Mouse (Mus musculus) gastrocnemius, adult 2 months (tissue): Measurements from ENCODE around the gene Nid2. TPM values are rescaled to one million over a fixed set of nuclear protein-coding genes. Genes with fewer than 3 reads are reported as not detected.

Source experiments
- DNase-seq: peaks from one replicate; pipeline ENCODE4 v3.0.0; 2022
- H3K27ac ChIP-seq: fragments of 200-600 bp; 2 replicates; pipeline ENCODE4 v1.8.1; 2022; ENCODE audit warnings: mild to moderate bottlenecking
- H3K4me3 ChIP-seq: fragments of 200-600 bp; 2 replicates; pipeline ENCODE4 v1.8.1; 2022; ENCODE audit warnings: mild to moderate bottlenecking, moderate library complexity
- CTCF ChIP-seq: fragments of 200-600 bp; IDR thresholded peaks from 2 replicates; pipeline ENCODE4 v1.8.1; 2022; ENCODE audit warnings: antibody characterized with exemption, mild to moderate bottlenecking, moderate library complexity
- intact Hi-C: fragments of 180-260 bp; cut with DNase I; formaldehyde crosslinking; loops from one replicate; pipeline ENCODE4 v1.15.1; 2025
- total RNA-seq, 2 experiments: library from RNA; stranded (reverse); gene quantifications; 2 replicates each; pipeline ENCODE4 v1.2.3; 2021

Nid2 gene
- total RNA-seq, 2 experiments from 2014 or later = 6.5 to 7.6 TPM

DNA sequence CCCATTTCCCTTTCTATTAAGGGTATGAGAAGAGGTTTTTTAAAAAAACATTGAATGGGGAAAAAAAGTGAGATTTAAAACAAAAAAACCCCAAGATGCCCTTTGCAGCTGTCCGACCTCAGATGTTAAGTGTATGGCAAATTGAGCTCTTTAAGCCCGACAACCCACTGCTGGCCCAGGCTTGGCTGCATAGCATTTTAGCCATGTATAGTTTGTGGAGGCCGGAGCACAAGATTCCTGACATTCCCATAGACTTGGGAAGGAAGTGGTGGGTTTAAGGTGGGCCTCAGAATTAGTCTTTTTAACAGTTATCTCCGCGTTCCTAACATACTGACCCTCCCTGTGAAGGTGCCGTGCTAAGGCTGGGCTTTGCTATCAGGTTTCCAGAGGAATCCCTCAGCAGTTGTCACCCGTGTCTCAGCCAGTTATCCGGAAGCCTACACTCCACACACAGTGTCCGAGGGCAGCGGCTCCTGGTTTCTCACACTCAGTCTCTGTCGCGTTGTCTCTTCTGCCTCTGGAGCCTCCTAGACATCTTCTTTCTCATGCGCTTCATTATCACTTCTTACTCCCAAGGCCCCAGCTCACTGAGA is 23.1 kb downstream of the Nid2 start:
- Histone ChIP-seq H3K4me3 (peak overlapping the region; percentile 19; the same call in 1 of the 2 replicates), H3K27ac (no peak overlapping the region)
- no peak for TF ChIP-seq CTCF
- intact Hi-C loops = no loop called here
- no peak for DNase-seq

DNA sequence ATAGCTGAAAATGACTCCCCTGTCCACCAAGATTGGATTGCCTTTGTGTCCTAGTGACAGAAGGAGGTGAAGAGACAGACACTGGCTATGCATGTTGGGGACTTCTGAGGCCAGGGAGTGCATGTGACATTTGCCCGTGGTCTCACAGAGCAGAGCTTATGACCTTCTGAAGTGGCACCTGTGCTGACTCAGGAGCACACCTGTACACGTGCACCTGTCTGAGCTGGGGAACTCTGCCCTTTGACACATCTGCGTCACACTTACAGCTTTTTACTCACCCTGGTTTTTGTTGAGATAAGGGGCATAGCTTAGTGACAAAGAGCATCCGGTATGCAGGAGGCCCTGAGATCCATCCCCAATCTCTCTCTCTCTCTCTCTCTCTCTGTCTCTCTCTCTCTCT is 24.4 kb downstream of the Nid2 start:
- DNase-seq = no peak
- Histone ChIP-seq H3K27ac (no peak overlapping the region), H3K4me3 (no peak overlapping the region)
- no peak for TF ChIP-seq CTCF
- intact Hi-C loops = no loop called here

DNA sequence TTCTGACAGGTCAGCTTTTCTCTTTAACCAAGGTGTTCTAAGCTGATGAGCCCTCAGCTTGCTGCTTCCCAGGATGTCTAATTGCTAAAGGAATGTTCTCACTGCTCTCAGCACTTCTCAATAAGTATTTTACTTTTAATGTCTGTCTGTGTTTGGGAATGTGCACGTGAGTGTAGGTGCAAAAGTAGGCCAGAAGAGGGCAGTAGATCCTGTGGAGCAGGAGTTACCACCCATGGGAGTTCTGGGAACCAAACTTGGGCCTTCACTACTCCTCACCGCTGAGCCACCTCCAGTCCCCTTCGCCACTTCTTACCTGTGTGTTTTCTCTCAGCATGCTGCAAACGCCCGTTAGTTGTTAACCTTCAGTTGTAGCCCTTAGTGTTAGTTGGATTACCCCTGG is 25.1 kb downstream of the Nid2 start:
- no peak overlapping the region for H3K27ac ChIP-seq
- intact Hi-C loops = loop anchor here (2.0 kb wide), 1 partner anchor 69 kb away; no protein-coding TSS in a partner anchor
- H3K4me3 ChIP-seq = no peak overlapping the region
- TF ChIP-seq CTCF = no peak; the same call in 1 of the 2 replicates
- DNase-seq = no peak

DNA sequence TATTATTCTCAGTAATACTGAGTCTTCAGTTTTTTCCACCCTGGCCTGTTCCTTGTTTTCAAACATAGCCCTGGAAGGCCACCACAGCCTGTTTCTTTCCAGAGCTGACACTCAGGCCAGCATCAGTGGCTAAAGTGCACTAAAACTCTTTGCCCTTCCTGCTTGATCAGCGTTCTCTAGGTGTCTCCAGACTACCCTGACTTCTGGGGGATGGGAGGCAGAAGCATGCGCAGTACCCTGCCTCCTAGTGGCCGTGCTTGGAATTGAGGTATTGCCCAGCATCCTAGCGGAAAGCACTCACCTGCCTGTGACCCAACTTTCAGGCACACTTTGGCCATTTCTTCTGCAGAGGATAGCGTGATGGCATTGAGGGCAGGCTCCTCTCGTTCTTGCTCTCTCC is 25.8 kb downstream of the Nid2 start:
- TF ChIP-seq CTCF = peak; percentile 71
- no peak overlapping the region for H3K4me3 ChIP-seq
- peak; percentile 54 for DNase-seq
- no peak overlapping the region for H3K27ac ChIP-seq
- intact Hi-C loops = loop anchor here (2.0 kb wide), 1 partner anchor 70 kb away; no protein-coding TSS in a partner anchor

DNA sequence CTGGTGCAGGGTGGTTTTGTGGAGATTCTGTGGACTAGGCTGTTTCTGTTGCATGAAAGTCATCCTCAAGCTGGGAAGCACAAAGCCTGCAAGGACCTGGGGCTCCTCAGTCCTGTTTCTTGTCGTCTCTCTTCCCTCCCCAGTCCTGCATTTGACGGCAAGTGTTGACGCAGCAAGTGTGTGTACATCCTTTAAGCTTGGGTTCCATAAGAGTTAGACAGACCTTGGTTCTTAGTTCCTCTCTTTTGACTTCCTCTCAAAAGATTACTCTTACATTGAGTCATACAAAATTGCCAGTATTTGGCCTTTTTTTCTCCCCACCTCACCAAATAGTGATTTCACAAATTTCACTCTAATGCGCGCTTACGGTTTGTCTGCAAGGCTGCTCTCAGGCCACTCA is 26.3 kb downstream of the Nid2 start:
- H3K4me3 ChIP-seq = no peak overlapping the region
- no peak for DNase-seq
- TF ChIP-seq CTCF = no peak
- no peak overlapping the region for H3K27ac ChIP-seq
- intact Hi-C loops = loop anchor here (2.0 kb wide), 1 partner anchor 71 kb away; no protein-coding TSS in a partner anchor

DNA sequence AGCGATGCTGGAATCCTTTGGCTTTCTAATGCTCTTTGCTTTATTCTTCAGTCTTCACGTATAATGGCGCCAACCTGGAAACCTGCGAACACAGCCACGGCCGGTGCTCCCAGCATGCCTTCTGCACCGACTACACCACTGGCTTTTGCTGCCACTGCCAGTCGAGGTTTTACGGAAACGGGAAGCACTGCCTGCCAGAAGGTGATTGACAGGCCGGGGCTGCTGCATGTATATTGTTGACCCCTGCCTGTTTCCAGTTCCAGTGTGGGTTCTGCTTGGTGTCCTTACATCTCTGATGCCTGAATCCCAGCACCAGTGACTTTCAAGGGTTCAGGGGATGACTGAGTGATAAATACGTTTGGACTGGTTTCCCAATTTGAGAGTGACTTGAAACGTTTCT is 26.9 kb downstream of the Nid2 start:
- Histone ChIP-seq H3K27ac (no peak overlapping the region), H3K4me3 (no peak overlapping the region)
- no peak for TF ChIP-seq CTCF
- DNase-seq = no peak
- intact Hi-C loops = loop anchor here (2.0 kb wide), 1 partner anchor 71 kb away; no protein-coding TSS in a partner anchor

DNA sequence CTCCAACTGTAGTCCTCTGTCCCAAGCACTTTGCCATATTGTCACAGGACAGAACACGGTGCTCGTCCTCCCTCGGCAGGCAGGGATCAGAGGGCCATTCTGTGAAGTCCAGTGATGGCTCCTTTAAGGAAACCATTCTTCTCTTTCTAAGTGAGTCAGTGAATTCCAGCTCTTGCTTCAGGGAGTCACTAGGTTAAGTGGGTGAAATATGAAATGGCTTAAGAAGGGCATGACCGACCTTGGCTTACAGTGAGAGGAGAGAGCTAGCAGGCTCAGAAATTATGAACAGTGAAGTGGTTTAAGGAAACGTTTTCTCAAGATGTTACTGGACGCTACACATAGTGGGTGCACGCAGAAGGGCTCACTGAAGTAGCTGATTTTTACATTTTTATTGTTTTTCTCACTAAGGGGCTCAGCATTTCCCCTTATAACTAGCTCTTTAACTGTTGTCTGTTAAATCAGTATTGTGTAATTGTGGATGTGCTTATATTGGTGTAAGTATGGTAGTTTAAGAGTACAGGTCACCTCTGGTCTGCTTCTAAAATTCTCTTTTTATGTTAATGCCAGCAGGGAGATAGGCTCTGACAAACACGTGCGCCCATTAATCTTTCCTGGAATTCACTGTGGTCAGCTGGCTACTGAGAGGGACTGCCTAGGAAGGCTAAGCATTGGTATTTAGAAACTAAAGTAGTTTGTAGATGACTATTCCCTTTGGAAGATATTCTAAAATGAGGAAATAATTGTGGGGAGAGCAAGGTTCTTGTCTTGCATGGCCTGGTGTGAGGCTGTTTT is 34.9 kb downstream of the Nid2 start:
- H3K27ac ChIP-seq = no peak overlapping the region
- no peak overlapping the region for H3K4me3 ChIP-seq
- DNase-seq = no peak
- TF ChIP-seq CTCF = no peak
- intact Hi-C loops = no loop called here

DNA sequence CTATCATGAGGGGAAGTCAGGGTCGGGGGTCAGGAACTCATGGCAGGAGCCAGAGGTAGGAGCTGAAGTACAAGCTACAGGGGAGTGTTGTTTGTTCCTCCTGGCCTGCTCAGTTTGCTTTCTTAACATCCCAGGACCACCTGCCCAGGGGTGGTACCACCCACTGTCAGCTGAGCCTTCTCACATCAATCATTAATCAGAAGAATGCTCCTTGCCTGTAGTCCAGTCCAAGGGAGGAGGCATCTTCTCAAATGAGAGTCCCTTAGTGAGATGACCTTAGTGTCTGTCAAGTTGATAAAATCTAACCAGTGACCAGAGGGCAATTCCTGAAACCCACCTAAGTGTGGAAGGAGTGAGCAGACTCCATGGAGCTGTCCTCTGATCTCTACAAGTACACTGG is 37.4 kb downstream of the Nid2 start:
- no peak for TF ChIP-seq CTCF
- no peak overlapping the region for H3K27ac ChIP-seq
- intact Hi-C loops = no loop called here

DNA sequence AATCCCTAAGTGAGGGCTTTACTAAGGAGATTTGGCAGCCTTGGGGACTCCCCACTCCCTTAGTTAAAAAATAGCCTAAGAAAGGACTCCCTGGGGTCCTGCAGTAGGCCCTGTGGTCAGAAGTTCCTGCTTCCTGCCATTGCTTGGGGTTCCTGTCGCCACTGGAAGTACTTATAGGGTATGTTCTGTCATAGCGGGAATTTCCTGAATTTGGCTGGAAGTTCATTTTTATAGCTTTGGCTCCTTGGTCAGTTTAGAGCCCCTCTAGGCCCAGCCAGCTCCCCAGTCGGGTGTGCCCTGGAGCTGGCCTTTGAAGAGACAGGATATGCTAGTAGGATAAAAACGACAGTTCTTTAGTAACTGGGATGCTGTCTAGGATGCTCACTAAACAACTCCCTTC is 43.8 kb downstream of the Nid2 start:
- DNase-seq = no peak
- intact Hi-C loops = no loop called here
- H3K4me3 ChIP-seq = no peak overlapping the region
- TF ChIP-seq CTCF = no peak
- no peak overlapping the region for H3K27ac ChIP-seq

More for the DNA sequence above, 37.4 kb downstream of the Nid2 start:
- H3K4me3 ChIP-seq = no peak overlapping the region
- no peak for DNase-seq

DNA sequence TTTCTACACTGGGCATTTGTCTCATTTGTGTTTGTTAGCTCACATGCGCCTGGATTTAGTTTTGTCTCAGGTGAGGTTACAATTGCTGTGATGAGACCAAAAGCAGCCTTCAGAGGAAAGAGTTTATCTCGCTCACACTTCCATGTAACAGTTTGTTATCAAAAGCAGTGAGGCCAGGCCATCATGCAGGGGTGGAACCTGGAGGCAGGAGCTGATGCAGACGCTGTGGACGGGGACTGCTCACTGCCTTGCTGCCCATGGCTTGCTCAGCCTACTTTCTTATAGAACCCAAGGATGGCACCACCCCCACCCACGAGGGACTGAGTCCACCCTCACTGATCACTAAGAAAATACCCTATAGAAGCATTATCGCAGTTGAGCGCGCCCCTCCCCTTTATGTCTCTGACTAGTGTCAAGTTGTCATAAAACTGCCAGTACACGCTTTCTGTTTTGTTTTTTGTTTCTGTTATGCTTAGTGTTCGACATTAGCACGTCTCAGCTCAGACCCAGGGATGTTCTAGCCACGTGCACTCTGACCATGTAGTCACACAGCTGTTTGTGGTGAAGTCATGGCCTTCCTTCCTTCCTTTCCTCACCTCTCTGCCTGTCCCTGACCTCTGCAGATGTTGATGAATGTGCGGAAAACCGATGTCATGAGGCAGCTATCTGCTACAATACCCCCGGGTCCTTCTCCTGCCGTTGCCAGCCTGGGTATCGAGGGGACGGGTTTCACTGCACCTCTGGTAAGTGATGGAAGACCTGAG is 45.7 kb downstream of the Nid2 start:
- no peak for DNase-seq
- intact Hi-C loops = no loop called here
- Histone ChIP-seq H3K4me3 (no peak overlapping the region), H3K27ac (no peak overlapping the region)
- TF ChIP-seq CTCF = no peak

DNA sequence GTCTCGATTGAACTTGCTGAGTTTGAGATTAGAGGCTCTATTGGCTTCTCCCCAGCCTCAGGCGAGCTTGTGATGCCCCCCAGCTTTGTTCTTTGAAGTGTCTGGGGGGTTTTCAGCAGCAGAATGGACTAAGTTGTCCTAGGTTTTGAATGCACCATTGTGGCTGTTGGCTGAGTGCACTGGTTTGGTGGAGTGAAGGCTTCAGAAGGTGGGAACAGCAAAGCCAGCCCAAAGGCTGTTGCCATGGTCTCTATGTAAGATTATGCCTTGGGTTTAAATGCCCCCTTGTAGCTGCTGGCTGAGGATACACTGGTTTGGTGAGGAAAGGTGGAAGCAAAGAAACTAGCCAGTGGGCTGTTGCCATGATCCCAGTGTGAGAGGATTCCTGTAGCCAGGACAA is 49.4 kb downstream of the Nid2 start:
- H3K27ac ChIP-seq = no peak overlapping the region
- intact Hi-C loops = no loop called here
- no peak for TF ChIP-seq CTCF
- no peak overlapping the region for H3K4me3 ChIP-seq
- DNase-seq = no peak

DNA sequence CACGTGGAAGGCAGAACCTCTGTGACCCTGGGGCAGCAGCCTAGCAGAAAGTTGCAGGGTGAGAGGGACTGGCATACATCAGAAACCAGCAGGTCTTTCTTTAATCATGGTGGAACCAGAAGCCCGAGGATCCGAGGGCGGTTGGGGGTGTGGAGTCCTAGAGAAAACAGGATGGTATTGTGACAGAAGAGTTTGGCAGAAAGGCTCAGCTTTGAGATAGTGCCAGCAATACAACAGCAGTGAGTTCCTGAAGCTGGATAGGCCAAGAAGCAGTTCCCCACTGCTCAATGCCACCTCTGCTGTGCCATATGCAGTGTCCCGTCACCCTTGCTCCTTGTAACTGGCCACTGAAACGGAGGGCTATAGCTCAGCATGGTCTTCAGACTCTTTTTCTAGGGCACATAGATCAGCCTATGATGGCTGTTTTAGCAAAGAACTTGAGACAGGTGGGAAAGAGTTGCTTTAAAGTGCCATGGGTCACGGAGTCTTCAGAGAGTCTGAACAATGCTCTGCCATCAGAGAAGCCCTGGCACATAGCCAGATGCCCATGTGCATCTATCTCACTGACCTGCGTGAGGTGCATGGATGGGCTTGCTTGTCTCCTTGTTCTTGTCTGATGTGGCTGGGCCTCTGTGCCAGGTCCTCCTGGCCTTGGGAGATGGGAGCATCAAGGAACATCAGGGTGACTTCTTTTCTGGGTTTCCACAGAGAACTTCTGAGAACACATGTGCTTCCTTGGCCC is 50.6 kb downstream of the Nid2 start:
- intact Hi-C loops = no loop called here
- Histone ChIP-seq H3K4me3 (no peak overlapping the region), H3K27ac (no peak overlapping the region)
- no peak for DNase-seq
- TF ChIP-seq CTCF = no peak
